ENCODE assay signal across 8 mouse cellular contexts in genomic region chr9:72531291-72531995, GRCm38 (mm10). TPM values are rescaled to one million over a fixed set of nuclear protein-coding genes. Genes with fewer than 3 reads are reported as not detected.
DNase-seq lines count a peak whose midpoint lies in the region.

No protein-coding gene starts in this region.

- H3K27me3 ChIP-seq in megakaryocyte, embryonic 14.5 days (replicated peaks), result no peaks in the 10 kb centered on the region

- intact Hi-C loops in gastrocnemius, postnatal 14 days (cut with DNase I; ENCODE audit: low total_unique reads), result no loop called here

- H3K9me3 ChIP-seq in megakaryocyte, embryonic 14.5 days, result no peaks in the 10 kb centered on the region

- no peaks in the 10 kb centered on the region for H3K36me3 ChIP-seq in megakaryocyte, embryonic 14.5 days (replicated peaks; ENCODE audit: low read length)

- peak; percentile 90 to 95 for DNase-seq in adrenal gland, adult (ENCODE audit: inconsistent age in 2 of 2, low spot score in 1 of 2)
- DNase-seq in embryo, embryonic 10.5 days (ENCODE audit: low spot score), result peak; percentile 94
- DNase-seq in gastrocnemius, postnatal 14 days, result peak; percentile 76
- DNase-seq in induced T-regulatory cell, adult 2 months (ENCODE audit: low read depth), result peak; percentile 88
- DNase-seq in left cerebral cortex, adult 9 months (ENCODE audit: low spot score in 2 of 2), result peak; percentile 68 to 87
- DNase-seq in right cerebral cortex, adult 2 months (ENCODE audit: low spot score in 2 of 2), result peak; percentile 81 to 84
- peak; percentile 76 for DNase-seq in urinary bladder, postnatal 14 days (ENCODE audit: low spot score)

- peaks cover 22% of the 10 kb centered on the region for H3K4me1 ChIP-seq in megakaryocyte, embryonic 14.5 days

- peak overlapping the region; percentile 96 for H3K4me3 ChIP-seq in megakaryocyte, embryonic 14.5 days (replicated peaks)

RNA-seq across cellular contexts. Expression of gene Rfx7, which starts 0.6 kb away (rescaled TPM):
- 10 to 100 TPM; 22.1 to 23.7 TPM for total RNA-seq in gastrocnemius, postnatal 14 days (2021)
- polyA plus RNA-seq in megakaryocyte, embryonic 14.5 days (2012; ENCODE audit: insufficient read depth, low replicate concordance), result 4.0 and 5.3 TPM in 2 replicates

RNA-seq across cellular contexts. Expression of gene Tex9, which starts 39.4 kb away (rescaled TPM):
- total RNA-seq in gastrocnemius, postnatal 14 days (2021), result 1 to 10 TPM; 3.0 to 3.1 TPM
- polyA plus RNA-seq in megakaryocyte, embryonic 14.5 days (2012; ENCODE audit: insufficient read depth, low replicate concordance), result 4.8 TPM in 1 of 2 replicates, not detected in the other

Comparison
In these comparisons a context has a peak if more than half of its experiments do, and no peak if none do; other contexts are left out.
1. Peak in every context shown above with its lines: DNase-seq and H3K4me3 ChIP-seq.